Mouse (Mus musculus): ENCODE results near the gene Mfsd1.

The Mfsd1 gene

DNA sequence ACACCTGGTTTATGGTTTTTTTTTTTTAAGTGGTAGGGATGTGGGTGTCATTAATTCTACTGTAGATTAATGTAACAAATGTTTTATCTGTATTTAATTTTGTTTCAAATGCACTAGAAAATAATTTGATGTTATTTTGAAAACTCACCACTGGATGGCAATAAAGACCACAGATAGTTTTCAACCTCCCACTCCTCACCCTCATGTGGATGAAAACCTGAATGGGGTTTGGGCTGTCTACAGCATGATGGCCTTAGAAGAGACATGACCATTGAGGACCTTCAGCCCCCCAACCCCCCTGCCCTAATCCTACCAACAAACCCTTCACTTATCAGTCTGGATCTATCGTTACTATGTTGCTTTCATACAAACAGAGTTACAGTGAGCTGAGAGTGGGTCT is 42.1 kb downstream of the Mfsd1 start:
- peak; percentile 3 for DNase-seq

DNA sequence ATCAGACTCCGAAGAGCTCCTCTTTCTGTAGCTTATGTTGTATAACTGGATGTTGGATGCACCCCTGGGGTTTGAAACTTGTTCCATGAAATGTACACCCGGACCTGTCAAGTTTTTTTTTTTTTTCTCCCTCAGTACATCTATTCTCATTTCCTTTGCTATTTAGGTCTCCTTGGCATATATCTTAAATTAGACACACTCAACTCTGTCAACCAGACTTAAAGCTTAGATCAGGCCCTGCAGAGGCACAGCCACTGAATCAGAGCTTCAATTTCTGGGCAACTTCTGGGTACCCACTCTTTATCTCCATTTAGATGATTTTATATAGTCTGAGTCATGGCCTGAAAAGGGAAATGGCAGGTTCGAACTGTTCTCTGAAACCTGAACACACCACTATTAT is 60.6 kb downstream of the Mfsd1 start:
- DNase-seq, result no peak

DNA sequence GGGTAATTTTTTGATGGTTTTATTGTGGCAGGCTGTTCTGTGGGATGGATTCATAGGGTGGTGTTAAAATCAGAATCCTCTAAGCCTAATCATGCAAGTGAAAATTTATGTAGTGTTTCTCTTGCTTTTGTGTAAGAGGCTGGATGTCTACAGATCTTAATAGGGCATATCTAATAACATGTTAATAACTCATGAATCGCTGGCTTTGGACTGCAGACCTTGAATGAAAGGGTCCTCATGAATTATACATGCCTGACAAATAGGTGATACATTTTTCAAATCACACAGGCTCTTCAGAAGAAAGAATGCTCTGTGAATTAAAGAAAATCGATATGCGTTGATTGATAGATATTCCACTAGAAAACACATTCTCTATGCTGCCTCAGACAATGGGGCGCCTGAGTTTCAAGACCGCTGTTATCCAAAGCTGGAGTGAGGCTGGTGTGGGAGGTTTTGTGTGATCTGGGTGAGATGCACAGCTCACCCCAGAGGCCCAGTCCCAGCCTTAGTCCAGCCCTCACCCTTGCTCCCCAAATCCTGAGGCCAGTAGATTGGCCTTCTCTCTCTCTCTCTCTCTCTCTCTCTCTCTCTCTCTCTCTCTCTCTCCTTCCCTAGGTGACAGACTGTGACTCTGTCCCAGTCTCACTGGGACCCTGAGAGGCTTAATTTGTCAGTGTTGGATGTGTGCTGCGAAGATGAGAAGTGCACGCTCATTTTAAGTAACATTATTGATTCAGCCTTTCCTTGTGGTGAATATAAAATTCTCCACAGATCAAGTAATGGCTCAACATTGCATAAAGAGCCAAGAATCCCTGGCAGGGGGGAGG is 63.3 kb downstream of the Mfsd1 start:
- no peak for DNase-seq
